ENCODE assay signal across 9 mouse cellular contexts in the genomic region with DNA sequence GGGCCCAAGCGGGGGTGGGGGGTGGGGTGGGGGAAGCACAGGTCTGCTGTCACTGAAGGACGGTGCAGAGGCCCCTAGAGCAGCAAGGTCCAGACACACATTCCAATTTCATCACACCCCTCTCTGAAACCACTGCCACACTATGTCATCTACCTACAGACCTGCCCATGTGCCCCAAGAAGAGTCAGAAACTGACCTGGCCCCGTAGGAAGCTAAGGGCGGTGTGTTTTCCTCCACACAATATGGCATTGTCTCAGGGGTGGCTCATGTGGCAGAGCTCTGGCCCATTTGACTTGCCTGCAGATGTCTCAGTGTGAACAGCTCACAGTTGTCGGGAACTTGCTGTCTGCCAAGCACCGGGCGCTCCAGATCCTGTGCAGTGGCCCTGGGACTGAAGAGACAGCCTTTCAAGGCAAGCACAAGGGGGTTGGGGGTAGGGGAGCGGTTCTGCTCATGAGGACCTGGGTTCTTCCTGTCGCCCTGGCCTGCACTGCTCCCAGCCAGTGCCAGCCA. TPM values are rescaled to one million over a fixed set of nuclear protein-coding genes. Genes with fewer than 3 reads are reported as not detected.
DNase-seq lines count a peak whose midpoint lies in the region; ATAC-seq lines count a peak whose summit lies in the region.
"Had no signal": no experiment of that assay in that cellular context is flagged by ENCODE, and none has a peak within 500 bp of the region (broad histone marks: within the 10 kb centered on the region; RNA-seq: fewer than 3 reads in every experiment).

No protein-coding gene starts in this region.

- peaks cover 16% of the 10 kb centered on the region for H3K4me1 ChIP-seq in hindbrain, embryonic 14.5 days (replicated peaks; ENCODE audit: control insufficient read depth, insufficient read depth, low read length)

- no peak overlapping the region for H3K4me2 ChIP-seq in hindbrain, embryonic 14.5 days (replicated peaks)

- intact Hi-C loops in left cerebral cortex, postnatal 10 days (cut with DNase I), result no loop called here

- peak overlapping the region; percentile 59 for H3K27ac ChIP-seq in hindbrain, embryonic 14.5 days

- peak overlapping the region; percentile 20; the same call in 1 of the 2 replicates for H3K9ac ChIP-seq in hindbrain, embryonic 14.5 days

- peaks cover 19% of the 10 kb centered on the region for H3K36me3 ChIP-seq in hindbrain, embryonic 14.5 days (replicated peaks; ENCODE audit: control insufficient read depth, insufficient read depth)

- H3K9me3 ChIP-seq in hindbrain, embryonic 14.5 days (ENCODE audit: control insufficient read depth, low read length), result no peaks in the 10 kb centered on the region

- WGBS in hindbrain, embryonic 14.5 days, result 35% methylated on average over 9 of the region's 9 CpGs

- ATAC-seq in hindbrain, embryonic 14.5 days (ENCODE audit: low FRiP score), result peak; percentile 64; the same call in 1 of the 2 replicates

- no peaks in the 10 kb centered on the region for H3K27me3 ChIP-seq in hindbrain, embryonic 14.5 days (ENCODE audit: control insufficient read depth, insufficient read depth, low read length)

- peak; percentile 29 to 52 for DNase-seq in frontal cortex, postnatal 36 days (ENCODE audit: low spot score in 2 of 2)
- no peak for DNase-seq in frontal cortex, postnatal 25 days (ENCODE audit: low spot score in 2 of 2)
- DNase-seq in 3134 (ENCODE audit: extremely low read depth, insufficient read length, low spot score), result peak; percentile 25
- peak; percentile 88 for DNase-seq in brain, adult 2 months (ENCODE audit: low read depth, low spot score)
- no peak for DNase-seq in hindbrain, embryonic 14.5 days (ENCODE audit: low spot score)
- peak; percentile 46 to 48 for DNase-seq in left cerebral cortex, postnatal 10 days (ENCODE audit: extremely low spot score in 1 of 2, low spot score in 2 of 2)
- peak; percentile 26 to 37 for DNase-seq in right cerebral cortex, postnatal 36 days (ENCODE audit: low spot score in 2 of 2)
- DNase-seq in embryo, embryonic 10.5 days (ENCODE audit: low spot score), result no peak

- H3K4me3 ChIP-seq in hindbrain, embryonic 14.5 days (replicated peaks; ENCODE audit: low read length), result no peak overlapping the region

RNA-seq across cellular contexts. Expression of gene Errfi1, which starts 18.5 kb away (rescaled TPM):
- 36.3 and 39.6 TPM in 2 replicates for polyA plus RNA-seq in hindbrain, embryonic 14.5 days (2014; fragmentation: Nextera tagmentation; extraction: Ambion mirVana)
- total RNA-seq in left cerebral cortex, postnatal 10 days (2021), result 10 to 100 TPM; 19.8 to 23.7 TPM

RNA-seq across cellular contexts. Expression of gene Park7, which starts 42.0 kb away (rescaled TPM):
- polyA plus RNA-seq in hindbrain, embryonic 14.5 days (2014; fragmentation: Nextera tagmentation; extraction: Ambion mirVana), result 383 and 392 TPM in 2 replicates
- 100 to 1,000 TPM; 213 to 216 TPM for total RNA-seq in left cerebral cortex, postnatal 10 days (2021)

RNA-seq across cellular contexts. Expression of gene Tnfrsf9, which starts 42.2 kb away (rescaled TPM):
- polyA plus RNA-seq in hindbrain, embryonic 14.5 days (2014; fragmentation: Nextera tagmentation; extraction: Ambion mirVana), result 0.20 and 0.25 TPM in 2 replicates
- under 1 TPM; 0.36 to 0.47 TPM for total RNA-seq in left cerebral cortex, postnatal 10 days (2021)
- total RNA-seq: hematopoietic stem cell, adult 5-6 weeks had no signal

Comparison
In these comparisons a context has a peak if more than half of its experiments do, and no peak if none do; other contexts are left out.
1. DNase-seq: peak in frontal cortex, postnatal 36 days (2 of 2), 3134 (single experiment), brain, adult 2 months (single experiment), left cerebral cortex, postnatal 10 days (2 of 2) and right cerebral cortex, postnatal 36 days (2 of 2); none in frontal cortex, postnatal 25 days (0 of 2), hindbrain, embryonic 14.5 days (single experiment) and embryo, embryonic 10.5 days (single experiment).